11 mouse cellular contexts compared by ENCODE assay signal in genomic region chr6:94241251-94241650, GRCm38 (mm10). TPM values are rescaled to one million over a fixed set of nuclear protein-coding genes. Genes with fewer than 3 reads are reported as not detected.
A peak's percentile ranks its signal among the peaks of the same experiment; 100 is the strongest.
DNase-seq lines count a peak whose midpoint lies in the region; ATAC-seq and TF ChIP-seq lines count a peak whose summit lies in the region.
"Had no signal": no experiment of that assay in that cellular context is flagged by ENCODE, and none has a peak within 500 bp of the region (broad histone marks: within the 10 kb centered on the region; RNA-seq: fewer than 3 reads in every experiment).

No protein-coding gene starts in this region.

- no peak overlapping the region for H3K9ac ChIP-seq in kidney, embryonic 15.5 days
- H3K9ac ChIP-seq in heart, embryonic 11.5 days (ENCODE audit: low read depth, low read length): no peak overlapping the region
- H3K9ac ChIP-seq: limb, embryonic 12.5 days had no signal

- ATAC-seq in kidney, embryonic 15.5 days (replicated peaks; ENCODE audit: low FRiP score): no peak
- ATAC-seq in heart, embryonic 11.5 days (replicated peaks; ENCODE audit: insufficient number of reproducible peaks, low FRiP score, low TSS enrichment): peak; percentile 77

- H3K9me3 ChIP-seq in kidney, embryonic 15.5 days (replicated peaks): no peaks in the 10 kb centered on the region
- no peaks in the 10 kb centered on the region for H3K9me3 ChIP-seq in heart, embryonic 11.5 days (replicated peaks; ENCODE audit: control insufficient read depth, low read length)
- H3K9me3 ChIP-seq: limb, embryonic 12.5 days had no signal

- H3K36me3 ChIP-seq in kidney, embryonic 15.5 days: no peaks in the 10 kb centered on the region
- no peaks in the 10 kb centered on the region for H3K36me3 ChIP-seq in heart, embryonic 11.5 days (ENCODE audit: control insufficient read depth, insufficient read depth, low read length)
- H3K36me3 ChIP-seq: limb, embryonic 12.5 days had no signal

- no peak overlapping the region for H3K4me2 ChIP-seq in kidney, embryonic 15.5 days
- H3K4me2 ChIP-seq in heart, embryonic 11.5 days: peak overlapping the region; percentile 31; the same call in 1 of the 2 replicates
- H3K4me2 ChIP-seq: limb, embryonic 12.5 days had no signal

- peaks cover 36% of the 10 kb centered on the region for H3K4me1 ChIP-seq in kidney, embryonic 15.5 days
- H3K4me1 ChIP-seq in heart, embryonic 11.5 days (ENCODE audit: control insufficient read depth, insufficient read depth, low read length): peaks cover 60% of the 10 kb centered on the region
- H3K4me1 ChIP-seq: megakaryocyte, embryonic 14.5 days had no signal

- no peak overlapping the region for H3K4me3 ChIP-seq in kidney, embryonic 15.5 days (replicated peaks)
- no peak overlapping the region for H3K4me3 ChIP-seq in heart, embryonic 11.5 days (ENCODE audit: low read depth, low read length)
- no peak overlapping the region for H3K4me3 ChIP-seq in layer of hippocampus, adult 2 months
- H3K4me3 ChIP-seq: erythroblast, embryonic 14.5 days; limb, embryonic 12.5 days; megakaryocyte, embryonic 14.5 days had no signal

- DNase-seq in kidney, postnatal 10 days: no peak
- peak; percentile 75 for DNase-seq in NIH3T3 (ENCODE audit: low read depth)
- peak; percentile 20 for DNase-seq in lung, postnatal 10 days
- no peak for DNase-seq in layer of hippocampus, adult 2 months (ENCODE audit: low spot score in 2 of 2)
- DNase-seq in cerebellum, adult 18-20 months: no peak
- DNase-seq in ovary, postnatal 14 days (ENCODE audit: low spot score): no peak

- 50% methylated on average over 6 of the region's 6 CpGs for WGBS in kidney, embryonic 15.5 days
- WGBS in heart, embryonic 11.5 days (ENCODE audit: insufficient replicate concordance): 23% methylated on average over 6 of the region's 6 CpGs

- 0 out of 2 replicates have a peak overlapping the region, but pooled peaks have one; percentile 6 for H3K27ac ChIP-seq in kidney, embryonic 15.5 days
- H3K27ac ChIP-seq in heart, embryonic 11.5 days (ENCODE audit: low read depth, low read length): peak overlapping the region; percentile 66
- H3K27ac ChIP-seq in layer of hippocampus, adult 2 months: no peak overlapping the region
- H3K27ac ChIP-seq: limb, embryonic 12.5 days had no signal

- TF ChIP-seq CTCF in layer of hippocampus, adult 2 months (conservative IDR thresholded peaks at IDR 0.05): no peak

- no peaks in the 10 kb centered on the region for H3K27me3 ChIP-seq in kidney, embryonic 15.5 days
- H3K27me3 ChIP-seq in heart, embryonic 11.5 days (ENCODE audit: control insufficient read depth, insufficient read depth, low read length): no peaks in the 10 kb centered on the region
- H3K27me3 ChIP-seq: megakaryocyte, embryonic 14.5 days had no signal

RNA-seq across cellular contexts. Expression of gene Magi1, which starts 42.5 kb away (rescaled TPM):
- polyA plus RNA-seq in kidney, embryonic 15.5 days (2015; fragmentation: Nextera tagmentation; extraction: Ambion mirVana): 9.8 and 10.2 TPM in 2 replicates
- 7.9 and 9.2 TPM in 2 replicates for polyA plus RNA-seq in heart, embryonic 11.5 days (2014; fragmentation: Nextera tagmentation; extraction: Ambion mirVana)
- 10 to 100 TPM; 46.5 to 48.8 TPM for total RNA-seq in layer of hippocampus, adult 2 months (2021)

Comparison
In these comparisons a context has a peak if more than half of its experiments do, and no peak if none do; other contexts are left out.
1. DNase-seq: peak in NIH3T3 (single experiment) and lung, postnatal 10 days (single experiment); none in kidney, postnatal 10 days (single experiment), layer of hippocampus, adult 2 months (0 of 2), cerebellum, adult 18-20 months (0 of 2) and ovary, postnatal 14 days (single experiment).